Mouse (Mus musculus): ENCODE data around the gene Tfap2d. TPM values are rescaled to one million over a fixed set of nuclear protein-coding genes. Genes with fewer than 3 reads are reported as not detected.

Tfap2d gene
- polyA plus RNA-seq, 1 experiment from 2014 or later = not detected

GRCm38 (mm10) chr1:19213171-19213570 lies 110.3 kb downstream of the Tfap2d start:
- Histone ChIP-seq H3K4me3 (ENCODE audit: low read depth, low read length) (no peak overlapping the region), H3K4me2 (replicated peaks; ENCODE audit: low read depth) (no peak overlapping the region), H3K4me1 (replicated peaks; ENCODE audit: control insufficient read depth, insufficient read depth, low read length) (no peaks in the 10 kb centered on the region), H3K27me3 (replicated peaks; ENCODE audit: control insufficient read depth, insufficient read depth, low read length) (peaks cover 84% of the 10 kb centered on the region), H3K27ac (ENCODE audit: low read depth, low read length) (no peak overlapping the region), H3K9ac (ENCODE audit: low read depth, low read length) (no peak overlapping the region), H3K9me3 (ENCODE audit: control insufficient read depth) (no peaks in the 10 kb centered on the region), H3K36me3 (ENCODE audit: control insufficient read depth, insufficient read depth) (no peaks in the 10 kb centered on the region)
- no peak for TF ChIP-seq CTCF (IDR thresholded peaks at IDR 0.05; ENCODE audit: low read depth)
- ATAC-seq = no peak
- 0% methylated on average over 4 of the region's 4 CpGs for WGBS

- Histone ChIP-seq H3K4me3 (ENCODE audit: low read depth, low read length) (no peak overlapping the region), H3K4me2 (replicated peaks; ENCODE audit: low read depth) (no peak overlapping the region), H3K27ac (ENCODE audit: low read depth, low read length) (no peak overlapping the region), H3K27me3 (replicated peaks; ENCODE audit: control insufficient read depth, insufficient read depth, low read length) (peaks cover 83% of the 10 kb centered on the region), H3K4me1 (replicated peaks; ENCODE audit: control insufficient read depth, insufficient read depth, low read length) (no peaks in the 10 kb centered on the region), H3K36me3 (ENCODE audit: control insufficient read depth, insufficient read depth) (no peaks in the 10 kb centered on the region), H3K9ac (ENCODE audit: low read depth, low read length) (no peak overlapping the region), H3K9me3 (ENCODE audit: control insufficient read depth) (no peaks in the 10 kb centered on the region)
- no peak for TF ChIP-seq CTCF (IDR thresholded peaks at IDR 0.05; ENCODE audit: low read depth)
- under 1% methylated on average over 36 of the region's 36 CpGs for WGBS
- no peak for ATAC-seq
Measured at GRCm38 (mm10) chr1:19213851-19214395, 111.1 kb downstream of the Tfap2d start.

Other genes with a start within 250 kb of the Tfap2d start
- gene Tfap2b, start 105.9 kb downstream of the Tfap2d start, polyA plus RNA-seq (2015; fragmentation: Nextera tagmentation; extraction: Ambion mirVana) = not detected in 2 replicates

Data from intestine, postnatal 0 days (tissue).